Mouse (Mus musculus) kidney, embryonic 16.5 days (tissue): ENCODE results near the gene Sbk3. TPM values are rescaled to one million over a fixed set of nuclear protein-coding genes. Genes with fewer than 3 reads are reported as not detected.

Experiments
- ATAC-seq: fragments of 200-750 bp; cut with Nextera tagmentation; 2 replicates; pipeline ENCODE4 v1.8.0; 2017; ENCODE audit warnings: moderate TSS enrichment; ENCODE audit not compliant: low FRiP score, low TSS enrichment
- H3K27ac ChIP-seq: fragments of 300-500 bp; sonication (generic); 2 replicates; pipeline ENCODE4 v1.5.1; 2014; ENCODE audit warnings: low read length
- H3K27me3 ChIP-seq: fragments of 300-500 bp; sonication (generic); 2 replicates; pipeline ENCODE4 v1.6.1; 2014; ENCODE audit warnings: low read length, control low read depth, mixed read lengths; ENCODE audit not compliant: insufficient read depth
- H3K36me3 ChIP-seq: fragments of 300-500 bp; sonication (generic); 2 replicates; pipeline ENCODE4 v1.6.1; 2014; ENCODE audit warnings: low read length, control low read depth, mixed read lengths; ENCODE audit not compliant: insufficient read depth
- H3K4me1 ChIP-seq: fragments of 300-500 bp; sonication (generic); 2 replicates; pipeline ENCODE4 v1.6.1; 2014; ENCODE audit warnings: low read length, control low read depth, mixed read lengths; ENCODE audit not compliant: insufficient read depth
- H3K4me2 ChIP-seq: fragments of 300-500 bp; sonication (generic); replicated peaks from 2 replicates; pipeline ENCODE4 v1.6.1; 2014; ENCODE audit warnings: low read depth, low read length
- H3K4me3 ChIP-seq: fragments of 300-500 bp; sonication (generic); 2 replicates; pipeline ENCODE4 v1.5.1; 2014; ENCODE audit warnings: mild to moderate bottlenecking, low read length
- H3K9ac ChIP-seq: fragments of 300-500 bp; sonication (generic); replicated peaks from 2 replicates; pipeline ENCODE4 v1.6.1; 2014; ENCODE audit warnings: low read length
- H3K9me3 ChIP-seq: fragments of 300-500 bp; sonication (generic); 2 replicates; pipeline ENCODE4 v1.6.1; 2016; ENCODE audit warnings: low read length, control low read depth
- WGBS: fragments of 180-500 bp; shearing (Covaris S2); extraction: QIAGEN DNeasy Blood & Tissue Kit; methylation state at CpG from one replicate; pipeline ENCODE4 v1.1.7; 2014; 5-methylcytosine and 5-hydroxymethylcytosine counted together
- polyA plus RNA-seq: library from polyadenylated mRNA; unstranded; fragments of >200 nt; fragmentation: Nextera tagmentation; extraction: Ambion mirVana; gene quantifications from 2 replicates; pipeline ENCODE4 v1.2.1, GENCODE M21; 2015

Sbk3 gene
- polyA plus RNA-seq, 1 experiment from 2014 or later = not detected

GRCm38 (mm10) chr7:4924483-4924882, 46.5 kb downstream of the Sbk3 start:
- WGBS = 0% methylated on average over 4 of the region's 4 CpGs
- no peaks in the 10 kb centered on the region for H3K9me3 ChIP-seq
- peaks cover 15% of the 10 kb centered on the region for H3K36me3 ChIP-seq
- peak overlapping the region; percentile 43 for H3K4me3 ChIP-seq
- no peak for ATAC-seq
- no peaks in the 10 kb centered on the region for H3K27me3 ChIP-seq
- H3K9ac ChIP-seq = peak overlapping the region; percentile 70
- H3K4me2 ChIP-seq = peak overlapping the region; percentile 78
- H3K27ac ChIP-seq = peak overlapping the region; percentile 81
- H3K4me1 ChIP-seq = peaks cover 54% of the 10 kb centered on the region

GRCm38 (mm10) chr7:4923586-4924364, 47.2 kb downstream of the Sbk3 start:
- peak overlapping the region; percentile 81 for H3K27ac ChIP-seq
- ATAC-seq = peak; percentile 1; the same call in 1 of the 2 replicates
- WGBS = 3% methylated on average over 37 of the region's 37 CpGs
- H3K4me1 ChIP-seq = peaks cover 54% of the 10 kb centered on the region
- no peaks in the 10 kb centered on the region for H3K9me3 ChIP-seq
- H3K4me3 ChIP-seq = peak overlapping the region; percentile 43
- H3K9ac ChIP-seq = peak overlapping the region; percentile 70
- H3K36me3 ChIP-seq = peaks cover 22% of the 10 kb centered on the region
- H3K27me3 ChIP-seq = no peaks in the 10 kb centered on the region
- peak overlapping the region; percentile 78 for H3K4me2 ChIP-seq

- no peaks in the 10 kb centered on the region for H3K27me3 ChIP-seq
- no peaks in the 10 kb centered on the region for H3K9me3 ChIP-seq
- peak overlapping the region; percentile 43 for H3K4me3 ChIP-seq
- peaks cover 30% of the 10 kb centered on the region for H3K36me3 ChIP-seq
- H3K4me2 ChIP-seq = peak overlapping the region; percentile 78
- peak overlapping the region; percentile 81 for H3K27ac ChIP-seq
- peak overlapping the region; percentile 70 for H3K9ac ChIP-seq
- ATAC-seq = 0 out of 2 replicates have a peak, but pooled peaks have one; percentile 1
- peaks cover 50% of the 10 kb centered on the region for H3K4me1 ChIP-seq
- 1% methylated on average over 14 of the region's 14 CpGs for WGBS
Observed at GRCm38 (mm10) chr7:4922931-4923565, 47.9 kb downstream of the Sbk3 start.

- Histone ChIP-seq H3K27me3 (no peaks in the 10 kb centered on the region), H3K27ac (peak overlapping the region; percentile 76), H3K9ac (peak overlapping the region; percentile 70), H3K4me1 (peaks cover 50% of the 10 kb centered on the region), H3K9me3 (no peaks in the 10 kb centered on the region), H3K36me3 (peaks cover 35% of the 10 kb centered on the region), H3K4me2 (peak overlapping the region; percentile 78), H3K4me3 (peak overlapping the region; percentile 43)
- peak; percentile 49 for ATAC-seq
- WGBS = under 1% methylated on average over 14 of the region's 14 CpGs
Observed at GRCm38 (mm10) chr7:4922508-4922907, 48.5 kb downstream of the Sbk3 start.

- peaks cover 38% of the 10 kb centered on the region for H3K36me3 ChIP-seq
- peak within 1 kb of the TSS; percentile 76 for H3K27ac ChIP-seq
- H3K9ac ChIP-seq = peak within 1 kb of the TSS; percentile 70
- no peaks in the 10 kb centered on the region for H3K9me3 ChIP-seq
- WGBS = 26% methylated on average over 8 of the region's 8 CpGs
- peaks cover 48% of the 10 kb centered on the region for H3K4me1 ChIP-seq
- no peaks in the 10 kb centered on the region for H3K27me3 ChIP-seq
- ATAC-seq = no peak
- H3K4me2 ChIP-seq = peak within 1 kb of the TSS; percentile 78
- H3K4me3 ChIP-seq = peak within 1 kb of the TSS; percentile 43
Observed at GRCm38 (mm10) chr7:4921824-4922482, 49.0 kb downstream of the Sbk3 start, which contains the start of gene Nat14. Nat14 (plus strand) TSS chr7:4922028.

- 59% methylated on average over 23 of the region's 23 CpGs for WGBS
- ATAC-seq = no peak
- H3K9ac ChIP-seq = peak overlapping the region; percentile 37; the same call in 1 of the 2 replicates
- H3K4me2 ChIP-seq = no peak overlapping the region
- no peak overlapping the region for H3K4me3 ChIP-seq
- H3K9me3 ChIP-seq = no peaks in the 10 kb centered on the region
- no peaks in the 10 kb centered on the region for H3K27me3 ChIP-seq
- H3K36me3 ChIP-seq = peaks cover 38% of the 10 kb centered on the region
- H3K4me1 ChIP-seq = peaks cover 49% of the 10 kb centered on the region
- peak overlapping the region; percentile 73 for H3K27ac ChIP-seq
Observed at GRCm38 (mm10) chr7:4920976-4921823, 49.8 kb downstream of the Sbk3 start.

GRCm38 (mm10) chr7:4920496-4920895, 50.5 kb downstream of the Sbk3 start:
- no peak for ATAC-seq
- Histone ChIP-seq H3K4me1 (peaks cover 46% of the 10 kb centered on the region), H3K4me2 (no peak overlapping the region), H3K36me3 (peaks cover 38% of the 10 kb centered on the region), H3K27me3 (no peaks in the 10 kb centered on the region), H3K9me3 (no peaks in the 10 kb centered on the region), H3K9ac (peak overlapping the region; percentile 37; the same call in 1 of the 2 replicates), H3K27ac (peak overlapping the region; percentile 73), H3K4me3 (no peak overlapping the region)
- WGBS = 93% methylated on average over 19 of the region's 19 CpGs

GRCm38 (mm10) chr7:4919971-4920370, 51.0 kb downstream of the Sbk3 start:
- Histone ChIP-seq H3K4me2 (no peak overlapping the region), H3K9ac (no peak overlapping the region), H3K27me3 (no peaks in the 10 kb centered on the region), H3K36me3 (peaks cover 38% of the 10 kb centered on the region), H3K27ac (no peak overlapping the region), H3K9me3 (no peaks in the 10 kb centered on the region), H3K4me3 (no peak overlapping the region), H3K4me1 (peaks cover 42% of the 10 kb centered on the region)
- no peak for ATAC-seq
- 90% methylated on average over 21 of the region's 21 CpGs for WGBS

- Histone ChIP-seq H3K36me3 (peaks cover 38% of the 10 kb centered on the region), H3K9me3 (no peaks in the 10 kb centered on the region), H3K27ac (no peak overlapping the region), H3K4me1 (peaks cover 40% of the 10 kb centered on the region), H3K4me2 (no peak overlapping the region), H3K27me3 (no peaks in the 10 kb centered on the region), H3K9ac (no peak overlapping the region), H3K4me3 (no peak overlapping the region)
- ATAC-seq = no peak
- WGBS = 86% methylated on average over 16 of the region's 21 CpGs
Observed at GRCm38 (mm10) chr7:4919096-4919495, 51.9 kb downstream of the Sbk3 start.
